Mouse (Mus musculus): ENCODE results near the gene Zg16.
A peak's percentile ranks its signal among the peaks of the same experiment; 100 is the strongest.
"Not testable (repeated sequence)": the region's sequence is repeated elsewhere in the genome, so short reads cannot be mapped to it uniquely, and the experiment has no call there.

The Zg16 gene

GRCm38 (mm10) chr7:127087278-127088010 lies at the start of gene Zg16:
Gene Zg16, minus strand, starts transcription at chr7:127087328.
- not testable (repeated sequence) for DNase-seq (ENCODE audit: low read depth, low spot score)

DNA sequence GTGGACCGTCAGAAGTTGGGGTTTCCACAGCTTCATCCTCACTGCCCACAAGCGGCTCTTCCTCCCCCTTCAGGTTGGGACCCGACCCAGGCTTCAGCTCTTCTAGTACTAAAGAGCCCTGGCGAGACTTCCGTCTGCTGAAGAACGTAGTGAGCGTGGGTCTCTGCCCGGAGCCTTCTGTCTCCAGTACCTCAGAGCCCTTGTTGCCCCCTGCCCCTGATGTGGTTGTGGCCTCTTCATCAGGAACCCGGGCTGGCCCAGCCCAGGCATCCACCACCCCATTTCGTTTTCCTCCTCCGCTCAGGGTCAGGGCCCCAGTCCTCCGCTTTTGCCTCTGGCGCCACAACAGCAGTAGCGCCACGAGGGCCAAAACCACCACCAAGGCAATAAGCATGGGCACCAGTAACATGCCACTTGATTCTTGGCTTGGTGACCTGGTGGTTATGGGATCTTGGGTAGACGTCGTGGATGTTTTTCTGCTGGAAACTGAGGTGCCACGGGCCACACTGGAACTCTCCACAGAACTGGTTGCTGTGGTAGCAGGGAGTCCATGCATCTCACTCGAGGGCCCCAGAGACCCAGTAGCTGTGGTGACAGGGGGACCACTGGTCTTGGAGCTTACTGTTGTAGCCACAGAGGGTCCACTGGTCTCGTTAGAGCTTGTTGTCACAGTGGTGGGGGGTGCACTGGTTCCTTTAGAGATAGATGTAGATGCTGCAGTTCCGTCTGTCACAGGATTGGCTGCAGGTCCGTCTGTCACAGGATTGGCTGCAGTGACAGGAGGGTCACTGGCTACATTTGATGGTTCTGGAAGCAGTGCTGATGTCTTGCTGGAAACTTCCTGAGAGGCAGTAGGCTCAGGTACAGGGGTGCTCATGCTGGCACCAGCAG lies 49.3 kb upstream of the Zg16 start:
- DNase-seq (ENCODE audit: low read depth, low spot score) = no peak

DNA sequence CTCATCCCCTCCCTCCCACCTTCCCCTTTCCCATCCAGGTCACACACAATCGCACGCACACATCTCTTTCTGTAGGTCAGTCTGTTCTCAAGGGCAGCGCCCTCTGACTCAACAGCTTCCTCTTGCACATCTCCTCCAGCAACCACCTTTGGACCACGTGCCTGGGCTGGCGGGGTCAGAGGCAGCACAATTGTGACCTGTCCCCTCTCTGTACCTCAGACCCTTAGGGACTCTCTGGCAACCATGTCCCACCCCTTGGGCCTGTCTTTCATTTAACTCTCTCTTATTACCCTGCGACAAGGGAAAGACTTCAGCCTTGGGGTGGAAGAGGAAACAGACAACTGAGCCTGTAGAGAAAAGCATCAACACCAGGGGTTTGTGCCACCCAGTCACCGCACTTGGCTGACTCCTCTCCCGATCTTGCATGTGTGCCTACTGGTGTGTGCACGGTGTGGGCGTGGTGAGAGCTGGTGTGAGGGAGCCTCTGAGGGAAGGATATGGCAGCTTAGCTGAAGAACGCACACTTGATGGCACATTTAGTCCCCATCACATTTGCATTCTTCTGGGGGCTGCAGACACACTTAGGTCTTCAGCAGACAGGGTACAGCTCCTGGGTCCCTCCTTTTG lies 47.8 kb upstream of the Zg16 start:
- DNase-seq (ENCODE audit: low read depth, low spot score) = peak; percentile 43

- DNase-seq (ENCODE audit: low read depth, low spot score) = peak; percentile 59
Measured at GRCm38 (mm10) chr7:127133125-127133524, 46.0 kb upstream of the Zg16 start.

DNA sequence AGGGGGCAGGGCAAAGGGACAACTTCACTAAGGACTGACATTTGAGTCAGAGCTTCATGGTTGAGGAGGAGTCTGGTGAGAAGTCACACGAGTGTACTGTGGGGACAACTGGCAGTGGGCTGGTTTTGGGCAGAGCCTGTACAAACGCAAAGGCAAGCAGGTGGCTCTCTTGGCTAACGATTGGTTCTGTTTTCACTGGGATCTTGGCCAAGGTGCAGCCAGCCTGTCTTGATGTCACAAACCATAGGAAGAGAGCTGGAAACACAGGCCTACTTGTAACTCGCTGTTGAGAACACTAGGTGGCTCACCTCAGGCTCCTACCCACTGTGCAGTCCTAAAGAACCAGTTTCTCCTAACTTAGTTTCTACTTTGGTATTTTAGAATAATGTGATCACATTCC lies 42.5 kb upstream of the Zg16 start:
- peak; percentile 91 for DNase-seq (ENCODE audit: low read depth, low spot score)

DNA sequence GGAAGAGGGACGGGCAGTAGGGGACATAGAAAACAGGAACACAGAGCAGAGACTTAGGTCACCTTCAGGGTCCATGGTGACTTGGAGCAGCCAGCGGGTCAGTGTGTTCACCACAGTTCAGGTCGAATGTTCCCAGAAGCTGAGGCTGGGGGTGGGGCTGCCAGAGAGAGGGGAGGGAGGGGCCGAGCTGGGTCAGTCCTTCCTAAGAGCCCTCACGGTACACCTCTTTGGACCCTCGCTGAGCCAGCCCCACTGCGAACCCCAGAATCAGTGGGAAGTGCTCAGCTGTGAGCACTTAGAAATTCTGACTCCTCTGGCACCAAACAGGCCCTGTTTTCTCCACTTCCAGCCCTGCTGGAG lies 34.8 kb upstream of the Zg16 start, which contains the start of gene Qprt:
Qprt (minus strand) TSS at position 316 of the 360 bp plus-strand sequence.
- DNase-seq (ENCODE audit: low read depth, low spot score) = no peak

GRCm38 (mm10) chr7:127121061-127121910 lies 34.2 kb upstream of the Zg16 start:
- DNase-seq (ENCODE audit: low read depth, low spot score) = no peak

GRCm38 (mm10) chr7:127118671-127119445 lies 31.7 kb upstream of the Zg16 start:
- no peak for DNase-seq (ENCODE audit: low read depth, low spot score)

DNA sequence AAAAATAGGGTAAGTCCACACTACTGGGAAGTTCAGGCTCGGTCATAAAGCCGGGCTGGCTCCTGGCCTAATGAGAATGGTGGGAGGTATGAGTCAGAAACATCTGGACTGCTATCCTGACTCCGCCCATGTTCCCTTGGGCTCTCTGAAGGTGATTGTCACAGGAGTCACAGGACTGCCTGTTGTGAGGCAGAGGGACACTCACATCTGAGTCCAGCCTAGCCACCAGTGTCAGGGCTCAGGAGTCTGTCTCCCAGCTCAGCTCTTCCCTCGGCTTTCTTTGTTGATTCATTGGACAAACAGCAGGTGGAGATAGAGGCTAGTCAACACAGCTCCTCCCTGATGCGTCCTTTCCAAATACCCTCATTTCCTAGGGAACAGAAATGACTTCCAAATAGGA lies 30.8 kb upstream of the Zg16 start:
- peak; percentile 55 for DNase-seq (ENCODE audit: low read depth, low spot score)

DNA sequence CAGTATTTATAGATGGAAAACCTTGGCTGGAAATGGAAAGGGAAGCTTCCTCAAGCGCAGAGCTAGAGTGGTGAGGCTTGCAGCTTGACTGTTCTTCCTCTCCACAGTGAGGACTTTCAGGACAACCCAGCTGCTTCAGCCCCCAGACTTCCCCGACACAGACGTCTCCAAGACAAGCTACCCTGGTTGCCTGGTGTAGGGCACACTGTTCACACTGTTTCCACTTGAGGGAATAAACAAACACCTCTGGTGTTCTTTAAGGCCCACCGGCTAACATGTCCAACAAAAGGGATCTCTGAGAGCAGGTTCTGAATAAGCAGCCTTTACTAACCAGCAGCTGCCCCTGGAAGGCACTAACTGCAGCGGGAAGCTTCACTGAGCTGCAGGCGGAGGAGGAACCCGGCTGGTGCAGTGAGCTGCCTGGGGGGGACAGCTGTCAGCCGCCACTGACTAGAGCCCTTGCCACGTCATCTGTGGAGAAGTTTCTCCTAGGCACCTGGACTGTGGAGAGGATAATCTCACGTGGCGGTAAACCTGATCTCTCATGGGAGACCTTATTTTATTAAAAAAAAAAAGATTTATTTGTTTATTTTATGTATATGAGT lies 29.3 kb upstream of the Zg16 start:
- DNase-seq (ENCODE audit: low read depth, low spot score) = peak; percentile 59

DNA sequence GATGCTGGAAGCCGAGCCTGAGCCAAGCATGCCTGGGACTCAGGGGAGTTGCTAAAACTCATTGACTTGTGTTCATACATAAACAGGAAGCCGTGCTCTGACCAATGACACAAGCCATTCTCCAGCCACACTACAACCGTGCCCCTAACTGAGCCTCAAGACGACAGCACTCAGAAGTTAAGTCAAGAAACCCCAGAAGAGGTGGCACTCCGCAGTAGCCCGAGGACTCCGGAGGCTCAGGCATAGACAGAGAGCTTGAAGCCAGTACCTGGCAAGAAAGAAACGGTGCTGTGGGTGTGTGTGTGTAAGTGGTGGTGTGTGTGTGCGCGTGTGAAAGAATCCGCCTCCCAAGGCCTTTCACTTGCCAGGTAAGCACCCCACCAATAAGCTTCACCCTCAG lies 27.8 kb upstream of the Zg16 start:
- DNase-seq (ENCODE audit: low read depth, low spot score) = no peak

DNA sequence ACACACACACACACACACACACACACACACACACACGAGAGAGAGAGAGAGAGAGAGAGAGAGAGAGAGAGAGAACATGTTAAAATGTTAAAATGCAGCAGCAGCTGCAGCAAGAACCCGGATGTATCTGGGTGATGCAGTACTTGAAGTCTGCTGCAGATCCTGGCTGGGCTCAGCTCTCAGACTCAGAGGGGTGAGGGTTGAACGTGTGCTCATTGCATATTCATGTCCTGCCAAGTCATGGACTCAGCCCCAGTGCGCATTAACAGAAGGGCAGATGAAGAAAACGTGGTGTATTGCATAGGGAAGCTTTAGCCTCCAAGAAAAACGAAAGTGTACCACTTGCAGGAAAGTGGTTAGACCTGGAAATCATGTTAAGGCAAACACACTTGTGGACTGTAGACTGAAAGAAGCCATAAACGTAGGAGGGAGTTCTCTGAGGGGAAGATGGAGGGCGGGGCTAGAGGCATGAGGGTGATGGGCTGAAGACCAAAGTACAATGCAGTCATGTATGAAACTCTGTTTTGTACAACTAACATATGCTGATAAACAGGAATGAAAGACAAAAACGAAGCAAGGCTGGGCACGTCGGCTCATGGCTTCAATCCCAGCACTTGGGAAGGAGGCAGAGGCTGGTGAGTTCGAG lies 26.6 kb upstream of the Zg16 start:
- DNase-seq (ENCODE audit: low read depth, low spot score) = peak; percentile 51

GRCm38 (mm10) chr7:127112921-127113597 lies 25.9 kb upstream of the Zg16 start:
- peak; percentile 69 for DNase-seq (ENCODE audit: low read depth, low spot score)

GRCm38 (mm10) chr7:127112251-127112841 lies 25.2 kb upstream of the Zg16 start:
- DNase-seq (ENCODE audit: low read depth, low spot score) = peak; percentile 75

DNA sequence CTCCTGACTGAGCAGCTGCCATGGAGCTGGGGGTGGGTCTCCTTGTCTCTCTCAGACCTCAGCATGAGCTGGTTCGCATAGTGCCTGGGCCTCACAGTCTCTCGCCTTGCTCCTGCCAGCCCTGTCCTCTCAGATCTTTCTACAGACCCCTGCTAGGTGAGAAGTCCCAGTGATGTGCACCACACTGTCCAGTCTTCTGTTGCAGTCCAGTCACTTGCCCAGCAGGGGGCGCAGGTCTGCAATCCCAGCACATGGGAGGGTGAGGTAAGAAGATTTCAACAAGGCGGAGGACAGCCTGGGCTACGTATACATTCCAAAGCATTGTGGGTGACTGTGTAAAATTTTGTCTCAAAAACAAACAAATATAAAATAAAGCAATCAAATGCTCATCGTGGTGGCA lies 24.3 kb upstream of the Zg16 start:
- DNase-seq (ENCODE audit: low read depth, low spot score) = peak; percentile 65

DNA sequence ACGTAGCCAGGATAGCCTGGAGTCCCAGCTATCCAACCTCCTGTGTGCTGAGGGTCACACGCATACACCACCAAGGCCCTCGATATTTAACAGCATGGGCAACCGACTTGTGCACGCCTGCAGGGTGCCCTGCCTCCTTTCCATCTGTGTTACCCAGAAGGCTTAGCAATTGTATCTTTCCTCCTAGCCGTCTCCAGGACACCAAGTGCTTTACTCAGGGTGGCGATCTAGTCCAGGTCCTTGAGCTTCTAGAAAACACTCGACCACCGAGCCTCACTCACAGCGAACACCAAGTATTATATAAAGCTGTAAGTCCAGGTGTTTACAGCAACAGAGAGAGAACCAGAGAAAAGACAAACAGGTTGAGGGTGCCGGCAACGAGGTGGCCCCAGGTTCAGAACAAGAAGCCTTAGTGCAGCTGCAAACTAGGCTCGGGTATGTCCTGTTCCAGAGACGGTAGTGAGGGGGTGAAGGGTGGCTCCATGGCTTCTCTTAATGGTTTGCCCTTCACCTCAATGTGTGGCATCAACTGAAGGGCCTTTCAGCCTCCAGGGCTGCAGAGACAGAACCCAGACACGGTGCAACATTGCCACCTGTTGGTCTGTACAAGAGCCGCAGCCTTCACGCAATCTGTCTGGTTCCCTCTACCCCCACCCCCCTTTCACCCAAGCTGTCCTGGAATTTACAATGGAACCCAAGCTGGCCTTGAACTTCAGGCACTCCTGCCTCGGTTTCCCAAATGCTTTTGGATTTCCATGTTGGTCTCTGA lies 23.3 kb upstream of the Zg16 start:
- peak; percentile 94 for DNase-seq (ENCODE audit: low read depth, low spot score)

DNA sequence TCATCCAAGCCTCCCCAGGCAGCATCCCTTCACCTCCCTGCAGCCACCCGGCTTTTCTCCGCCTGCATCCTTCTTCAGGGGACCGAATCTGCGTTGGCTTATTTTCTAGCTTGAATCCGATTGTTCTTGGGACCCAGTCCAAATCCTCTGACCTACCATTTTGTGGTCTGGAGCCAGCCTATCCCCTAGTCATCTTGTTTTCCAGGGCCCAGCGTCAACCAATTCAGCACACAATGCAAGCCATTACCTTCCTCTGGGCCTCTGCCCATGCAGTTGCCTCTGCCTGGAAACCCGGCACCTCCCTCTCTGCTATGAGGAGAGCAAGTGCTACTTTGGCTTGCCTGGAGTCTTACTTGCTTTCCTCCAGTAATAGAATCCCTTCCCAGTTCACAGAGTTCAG lies 18.4 kb upstream of the Zg16 start:
- DNase-seq (ENCODE audit: low read depth, low spot score) = peak; percentile 61

Measured in brain, adult 2 months (tissue).